Mouse (Mus musculus): ENCODE results near the gene Mbnl2. TPM values are rescaled to one million over a fixed set of nuclear protein-coding genes. Genes with fewer than 3 reads are reported as not detected.

Mbnl2 gene
- polyA plus RNA-seq (2014; fragmentation: Nextera tagmentation; extraction: Ambion mirVana), result 17.9 and 39.5 TPM in 2 replicates

DNA sequence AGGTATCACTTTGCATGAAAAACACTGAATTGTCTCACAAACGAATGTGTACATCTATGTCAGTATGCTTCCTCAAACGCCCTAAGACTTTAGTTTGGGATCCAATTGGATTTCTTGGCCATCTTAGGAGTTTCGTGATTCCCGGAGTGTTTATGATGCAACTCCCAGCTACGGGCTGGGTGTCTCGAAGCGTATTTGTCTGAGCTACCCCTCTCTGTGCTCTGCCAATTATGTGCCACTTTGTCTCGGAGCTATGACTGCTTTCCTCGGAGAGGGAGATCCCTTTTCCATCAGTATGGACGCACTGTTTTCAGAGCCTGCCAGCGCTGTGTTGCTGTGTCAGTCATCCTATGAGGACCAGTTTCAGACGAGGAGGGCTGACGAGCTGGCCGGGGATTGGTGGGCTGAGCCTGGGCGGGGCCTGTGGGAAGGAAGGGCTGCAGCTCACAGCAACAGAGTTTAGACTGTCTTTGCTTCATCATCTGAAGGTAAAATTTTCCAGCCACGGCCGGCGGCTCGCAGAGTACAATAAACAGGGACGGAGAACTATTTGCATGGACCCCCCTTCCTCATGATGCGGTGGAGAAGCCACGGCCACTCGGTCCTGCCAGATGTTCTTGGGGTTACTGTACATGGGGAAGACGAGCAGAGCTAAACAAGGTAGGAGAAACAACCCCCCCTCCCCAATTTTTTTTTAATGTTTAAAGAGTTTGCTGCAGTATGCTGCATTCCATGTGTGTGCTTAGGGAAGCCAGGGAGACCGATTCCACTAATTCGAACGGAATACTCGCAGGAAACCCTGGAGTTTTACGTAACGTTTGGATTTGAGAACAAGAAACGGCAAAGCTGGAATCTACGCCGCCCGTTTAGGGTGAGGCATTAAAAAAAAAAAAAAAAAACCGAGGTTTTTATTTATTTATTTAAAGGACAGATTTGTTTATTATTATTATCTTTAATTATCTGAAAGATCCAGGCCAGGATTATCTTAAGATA, at the start of gene Mbnl2:
TSS of gene Mbnl2 (plus strand) at position 424 of the 993 bp plus-strand sequence.
- peak within 1 kb of the TSS; percentile 72 for H3K4me2 ChIP-seq (ENCODE audit: low read depth, low read length)
- peaks cover 27% of the 10 kb centered on the region for H3K4me1 ChIP-seq (ENCODE audit: control insufficient read depth, insufficient read depth, low read length)
- no peaks in the 10 kb centered on the region for H3K9me3 ChIP-seq (ENCODE audit: control insufficient read depth, low read length)
- H3K27me3 ChIP-seq (ENCODE audit: control insufficient read depth, insufficient read depth, low read length), result no peaks in the 10 kb centered on the region
- 1% methylated on average over 35 of the region's 35 CpGs for WGBS
- H3K9ac ChIP-seq (replicated peaks; ENCODE audit: low read depth, low read length), result peak within 1 kb of the TSS; percentile 52; the same call in 1 of the 2 replicates
- H3K27ac ChIP-seq (ENCODE audit: low read depth, low read length), result peak within 1 kb of the TSS; percentile 85
- H3K36me3 ChIP-seq (ENCODE audit: control insufficient read depth, insufficient read depth, low read length), result no peaks in the 10 kb centered on the region
- peak; percentile 100 for ATAC-seq (ENCODE audit: low read depth)
- peak within 1 kb of the TSS; percentile 57 for H3K4me3 ChIP-seq (ENCODE audit: low read depth, low read length)

DNA sequence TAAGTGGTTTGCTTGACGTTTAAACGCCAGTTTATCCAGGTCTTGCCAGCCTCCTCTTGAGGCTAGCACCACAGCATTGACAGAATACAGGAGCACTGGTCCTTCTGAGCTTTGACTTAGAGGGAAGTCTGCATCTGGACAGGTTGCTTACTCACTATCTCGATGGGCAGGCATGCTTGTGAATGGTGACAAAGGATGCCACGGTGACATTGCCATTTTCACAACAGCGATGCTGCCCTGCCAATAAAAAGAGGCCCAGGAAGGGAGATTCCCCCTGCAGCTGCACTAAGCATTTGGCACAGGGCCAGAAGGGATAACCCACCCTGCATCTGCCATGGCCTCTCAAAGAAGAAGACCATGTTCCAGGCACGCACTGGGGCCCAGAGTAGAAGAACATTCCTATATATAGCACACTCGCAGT, 43.4 kb upstream of the Mbnl2 start:
- Histone ChIP-seq H3K36me3 (ENCODE audit: control insufficient read depth, insufficient read depth, low read length) (no peaks in the 10 kb centered on the region), H3K9ac (replicated peaks; ENCODE audit: low read depth, low read length) (no peak overlapping the region), H3K4me1 (ENCODE audit: control insufficient read depth, insufficient read depth, low read length) (no peaks in the 10 kb centered on the region), H3K27me3 (ENCODE audit: control insufficient read depth, insufficient read depth, low read length) (no peaks in the 10 kb centered on the region), H3K9me3 (ENCODE audit: control insufficient read depth, low read length) (no peaks in the 10 kb centered on the region), H3K4me2 (ENCODE audit: low read depth, low read length) (no peak overlapping the region), H3K27ac (ENCODE audit: low read depth, low read length) (no peak overlapping the region), H3K4me3 (ENCODE audit: low read depth, low read length) (no peak overlapping the region)
- ATAC-seq (ENCODE audit: low read depth), result no peak; the same call in 1 of the 2 replicates
- 45% methylated on average over 7 of the region's 7 CpGs for WGBS

DNA sequence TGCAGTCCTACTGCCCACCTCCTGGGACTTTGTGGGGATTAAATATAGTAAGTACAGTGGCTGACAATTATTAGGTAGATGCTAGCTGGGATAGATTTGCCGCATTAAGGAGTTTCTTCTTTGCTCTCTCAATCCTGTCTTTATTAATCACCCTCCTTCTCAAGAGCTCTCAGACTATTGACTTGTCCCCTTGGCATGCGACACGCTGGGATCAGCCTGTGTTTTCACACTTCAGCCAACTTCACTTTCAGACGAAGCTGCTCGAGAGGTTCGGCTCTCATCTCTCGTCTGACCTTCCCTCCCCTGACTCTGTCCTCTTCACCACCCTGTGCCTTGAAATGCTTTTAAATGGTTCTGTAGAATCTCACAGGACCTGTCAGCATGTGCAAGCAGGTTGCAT, 39.9 kb upstream of the Mbnl2 start:
- Histone ChIP-seq H3K27ac (ENCODE audit: low read depth, low read length) (no peak overlapping the region), H3K4me3 (ENCODE audit: low read depth, low read length) (no peak overlapping the region), H3K9ac (replicated peaks; ENCODE audit: low read depth, low read length) (no peak overlapping the region), H3K4me2 (ENCODE audit: low read depth, low read length) (no peak overlapping the region), H3K9me3 (ENCODE audit: control insufficient read depth, low read length) (no peaks in the 10 kb centered on the region), H3K36me3 (ENCODE audit: control insufficient read depth, insufficient read depth, low read length) (no peaks in the 10 kb centered on the region), H3K27me3 (ENCODE audit: control insufficient read depth, insufficient read depth, low read length) (no peaks in the 10 kb centered on the region), H3K4me1 (ENCODE audit: control insufficient read depth, insufficient read depth, low read length) (no peaks in the 10 kb centered on the region)
- ATAC-seq (ENCODE audit: low read depth), result no peak
- 74% methylated on average over 7 of the region's 7 CpGs for WGBS

DNA sequence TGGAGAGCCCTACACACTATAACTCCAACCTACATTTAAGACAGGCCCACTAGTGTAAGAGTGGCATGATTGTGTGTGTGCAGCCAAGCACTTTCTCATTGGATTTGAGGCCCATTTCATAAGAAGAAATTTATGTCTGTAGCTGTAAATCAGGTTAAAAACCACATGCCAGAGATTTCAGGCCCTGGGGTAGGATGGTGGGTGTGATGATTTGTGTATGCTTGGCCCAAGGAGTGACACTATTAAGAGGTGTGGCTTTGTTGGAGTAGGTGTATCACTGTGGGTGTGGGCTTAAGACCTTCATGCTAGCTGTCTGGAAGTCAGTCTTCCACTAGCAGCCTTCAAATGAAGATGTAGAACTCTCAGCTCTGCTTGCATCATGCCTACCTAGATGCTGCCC, 37.0 kb upstream of the Mbnl2 start:
- Histone ChIP-seq H3K36me3 (ENCODE audit: control insufficient read depth, insufficient read depth, low read length) (no peaks in the 10 kb centered on the region), H3K9me3 (ENCODE audit: control insufficient read depth, low read length) (no peaks in the 10 kb centered on the region), H3K4me3 (ENCODE audit: low read depth, low read length) (no peak overlapping the region), H3K4me1 (ENCODE audit: control insufficient read depth, insufficient read depth, low read length) (no peaks in the 10 kb centered on the region), H3K27ac (ENCODE audit: low read depth, low read length) (no peak overlapping the region), H3K27me3 (ENCODE audit: control insufficient read depth, insufficient read depth, low read length) (no peaks in the 10 kb centered on the region), H3K4me2 (ENCODE audit: low read depth, low read length) (no peak overlapping the region), H3K9ac (replicated peaks; ENCODE audit: low read depth, low read length) (no peak overlapping the region)
- no peak for ATAC-seq (ENCODE audit: low read depth)

DNA sequence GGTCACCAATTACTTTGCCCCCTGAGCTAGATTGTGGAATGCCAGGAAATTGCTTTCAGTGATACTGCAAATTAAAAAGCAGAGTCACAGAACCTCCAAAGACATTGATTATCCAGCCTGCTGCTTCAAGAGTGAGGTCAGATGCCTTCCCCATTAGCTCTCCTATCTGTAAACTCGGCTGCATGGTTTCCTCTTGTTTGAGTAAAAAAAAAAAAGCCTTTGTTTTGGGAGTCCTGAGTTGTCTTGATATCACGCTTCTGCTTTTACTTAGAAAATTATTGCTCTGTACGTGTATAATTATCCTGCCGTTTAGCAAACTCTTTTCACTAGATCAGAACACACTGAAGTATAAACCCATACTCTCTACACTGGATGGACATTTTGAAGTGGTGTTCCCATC, 35.3 kb upstream of the Mbnl2 start:
- Histone ChIP-seq H3K27me3 (ENCODE audit: control insufficient read depth, insufficient read depth, low read length) (no peaks in the 10 kb centered on the region), H3K4me1 (ENCODE audit: control insufficient read depth, insufficient read depth, low read length) (no peaks in the 10 kb centered on the region), H3K36me3 (ENCODE audit: control insufficient read depth, insufficient read depth, low read length) (no peaks in the 10 kb centered on the region), H3K9ac (replicated peaks; ENCODE audit: low read depth, low read length) (no peak overlapping the region), H3K9me3 (ENCODE audit: control insufficient read depth, low read length) (no peaks in the 10 kb centered on the region), H3K27ac (ENCODE audit: low read depth, low read length) (no peak overlapping the region), H3K4me3 (ENCODE audit: low read depth, low read length) (no peak overlapping the region), H3K4me2 (ENCODE audit: low read depth, low read length) (no peak overlapping the region)
- no peak for ATAC-seq (ENCODE audit: low read depth)
- 76% methylated on average over 4 of the region's 4 CpGs for WGBS

DNA sequence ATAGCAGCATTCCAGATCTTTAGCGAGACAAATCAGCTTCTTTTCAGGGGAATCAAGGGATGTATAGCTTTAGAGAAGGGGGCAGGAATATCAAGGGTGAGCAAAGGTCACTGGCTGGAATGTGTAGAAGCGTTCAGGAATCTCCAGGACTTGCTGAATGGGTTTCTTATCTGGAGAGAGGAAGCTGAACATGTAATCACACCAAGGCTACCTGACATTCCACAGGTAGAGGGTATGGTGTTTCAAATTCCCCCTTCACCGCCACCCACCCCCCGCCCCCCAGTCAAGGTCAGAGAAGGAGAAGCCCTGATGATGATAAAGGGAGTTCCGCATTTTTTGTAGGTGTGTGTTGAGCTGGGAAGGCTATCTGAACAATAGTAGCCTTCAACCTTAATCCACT, 32.8 kb upstream of the Mbnl2 start:
- Histone ChIP-seq H3K9ac (replicated peaks; ENCODE audit: low read depth, low read length) (no peak overlapping the region), H3K4me1 (ENCODE audit: control insufficient read depth, insufficient read depth, low read length) (no peaks in the 10 kb centered on the region), H3K27me3 (ENCODE audit: control insufficient read depth, insufficient read depth, low read length) (no peaks in the 10 kb centered on the region), H3K9me3 (ENCODE audit: control insufficient read depth, low read length) (no peaks in the 10 kb centered on the region), H3K27ac (ENCODE audit: low read depth, low read length) (no peak overlapping the region), H3K4me2 (ENCODE audit: low read depth, low read length) (no peak overlapping the region), H3K4me3 (ENCODE audit: low read depth, low read length) (no peak overlapping the region), H3K36me3 (ENCODE audit: control insufficient read depth, insufficient read depth, low read length) (no peaks in the 10 kb centered on the region)
- WGBS, result 80% methylated on average over 5 of the region's 5 CpGs
- no peak for ATAC-seq (ENCODE audit: low read depth)

DNA sequence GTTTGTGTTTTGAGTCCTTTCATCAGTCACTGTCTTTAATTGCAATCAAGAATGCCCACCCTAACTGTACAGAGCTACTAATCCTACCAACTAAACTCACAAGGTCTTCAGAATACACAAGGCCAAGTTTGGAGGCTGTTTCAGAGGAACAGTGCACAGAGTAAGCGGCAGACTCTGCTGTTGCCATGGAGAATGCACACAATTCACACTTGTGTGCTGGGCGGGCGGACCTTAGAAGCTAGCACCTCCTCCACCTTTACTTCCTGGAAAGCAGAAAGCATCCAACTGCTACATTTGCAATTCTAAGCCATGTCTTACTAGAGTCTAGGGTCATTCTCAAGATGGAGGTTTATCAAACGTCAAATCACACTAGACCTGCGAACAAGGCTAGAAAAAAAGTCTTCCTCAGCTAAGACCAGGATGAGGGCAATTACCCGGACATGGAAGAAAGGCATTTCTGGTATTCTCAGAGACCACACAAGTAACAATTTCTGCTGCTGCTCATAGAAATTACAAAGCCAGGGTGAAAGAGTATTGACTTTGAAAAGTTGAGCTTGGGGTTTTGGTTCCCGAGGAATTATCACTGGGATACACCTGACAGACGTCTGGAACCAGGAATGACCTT, 30.3 kb upstream of the Mbnl2 start:
- H3K9ac ChIP-seq (replicated peaks; ENCODE audit: low read depth, low read length), result no peak overlapping the region
- H3K9me3 ChIP-seq (ENCODE audit: control insufficient read depth, low read length), result no peaks in the 10 kb centered on the region
- H3K4me1 ChIP-seq (ENCODE audit: control insufficient read depth, insufficient read depth, low read length), result no peaks in the 10 kb centered on the region
- no peaks in the 10 kb centered on the region for H3K36me3 ChIP-seq (ENCODE audit: control insufficient read depth, insufficient read depth, low read length)
- H3K4me2 ChIP-seq (ENCODE audit: low read depth, low read length), result no peak overlapping the region
- no peaks in the 10 kb centered on the region for H3K27me3 ChIP-seq (ENCODE audit: control insufficient read depth, insufficient read depth, low read length)
- H3K4me3 ChIP-seq (ENCODE audit: low read depth, low read length), result no peak overlapping the region
- no peak overlapping the region for H3K27ac ChIP-seq (ENCODE audit: low read depth, low read length)
- 74% methylated on average over 8 of the region's 8 CpGs for WGBS
- no peak for ATAC-seq (ENCODE audit: low read depth)

DNA sequence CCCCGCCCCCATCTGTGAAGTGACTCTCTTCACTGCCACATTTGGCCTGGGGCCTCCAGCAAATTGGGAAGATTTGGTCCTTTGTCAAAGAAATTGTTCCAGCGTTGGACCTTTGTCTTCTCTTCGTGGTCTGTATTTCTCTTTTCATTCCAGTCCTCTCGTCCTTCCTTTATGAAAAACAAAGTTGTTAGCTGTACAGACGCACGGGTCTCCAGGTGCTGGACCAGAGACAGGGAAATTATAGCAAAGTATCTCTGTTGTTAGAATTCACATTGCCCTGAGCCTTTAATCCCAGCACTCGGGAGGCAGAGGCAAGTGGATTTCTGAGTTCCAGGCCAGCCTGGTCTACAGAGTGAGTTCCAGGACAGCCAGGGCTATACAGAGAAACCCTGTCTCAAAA, 22.1 kb upstream of the Mbnl2 start:
- no peak overlapping the region for H3K4me3 ChIP-seq (ENCODE audit: low read depth, low read length)
- no peak overlapping the region for H3K27ac ChIP-seq (ENCODE audit: low read depth, low read length)
- no peaks in the 10 kb centered on the region for H3K9me3 ChIP-seq (ENCODE audit: control insufficient read depth, low read length)
- no peak for ATAC-seq (ENCODE audit: low read depth)
- no peak overlapping the region for H3K4me2 ChIP-seq (ENCODE audit: low read depth, low read length)
- no peaks in the 10 kb centered on the region for H3K4me1 ChIP-seq (ENCODE audit: control insufficient read depth, insufficient read depth, low read length)
- no peaks in the 10 kb centered on the region for H3K27me3 ChIP-seq (ENCODE audit: control insufficient read depth, insufficient read depth, low read length)
- 72% methylated on average over 7 of the region's 7 CpGs for WGBS
- H3K9ac ChIP-seq (replicated peaks; ENCODE audit: low read depth, low read length), result no peak overlapping the region
- H3K36me3 ChIP-seq (ENCODE audit: control insufficient read depth, insufficient read depth, low read length), result no peaks in the 10 kb centered on the region

DNA sequence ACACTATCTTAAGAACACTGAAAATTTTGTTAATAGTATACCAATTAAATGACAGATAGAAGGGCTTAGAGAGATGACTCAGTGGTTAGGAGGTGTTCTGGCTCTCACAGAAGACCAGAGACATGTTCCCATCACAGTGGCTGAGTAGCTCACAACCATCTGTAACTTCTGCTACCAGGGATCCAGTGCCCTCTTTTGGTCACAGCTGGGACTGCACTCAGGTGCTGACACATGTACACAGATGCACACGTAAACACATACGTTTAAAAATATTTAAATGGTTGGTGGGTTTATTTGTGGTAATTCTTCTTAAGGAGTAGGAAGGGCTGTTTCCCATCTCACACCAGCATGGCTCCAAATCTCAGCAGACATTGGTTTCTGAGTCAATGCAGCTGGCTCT, 19.3 kb upstream of the Mbnl2 start:
- H3K4me1 ChIP-seq (ENCODE audit: control insufficient read depth, insufficient read depth, low read length), result no peaks in the 10 kb centered on the region
- no peaks in the 10 kb centered on the region for H3K27me3 ChIP-seq (ENCODE audit: control insufficient read depth, insufficient read depth, low read length)
- ATAC-seq (ENCODE audit: low read depth), result no peak
- WGBS, result 96% methylated on average over 2 of the region's 2 CpGs
- H3K36me3 ChIP-seq (ENCODE audit: control insufficient read depth, insufficient read depth, low read length), result no peaks in the 10 kb centered on the region
- H3K9ac ChIP-seq (replicated peaks; ENCODE audit: low read depth, low read length), result no peak overlapping the region
- no peaks in the 10 kb centered on the region for H3K9me3 ChIP-seq (ENCODE audit: control insufficient read depth, low read length)
- no peak overlapping the region for H3K4me2 ChIP-seq (ENCODE audit: low read depth, low read length)
- no peak overlapping the region for H3K4me3 ChIP-seq (ENCODE audit: low read depth, low read length)
- H3K27ac ChIP-seq (ENCODE audit: low read depth, low read length), result no peak overlapping the region

All from neural tube, embryonic 14.5 days (tissue).